Mouse (Mus musculus): ENCODE measurements around the gene Csnk1e. TPM values are rescaled to one million over a fixed set of nuclear protein-coding genes. Genes with fewer than 3 reads are reported as not detected.

Gene Csnk1e
- polyA plus RNA-seq, 1 experiment from 2014 or later = 216 TPM

- WGBS = 94% methylated on average over 10 of the region's 10 CpGs
- Histone ChIP-seq H3K4me1 (no peaks in the 10 kb centered on the region), H3K27me3 (replicated peaks) (no peaks in the 10 kb centered on the region), H3K9me3 (replicated peaks) (no peaks in the 10 kb centered on the region), H3K36me3 (peaks cover 47% of the 10 kb centered on the region), H3K4me2 (no peak overlapping the region), H3K9ac (replicated peaks) (no peak overlapping the region), H3K4me3 (replicated peaks) (no peak overlapping the region), H3K27ac (replicated peaks) (no peak overlapping the region)
- no peak for ATAC-seq (ENCODE audit: low FRiP score)
Measured at GRCm38 (mm10) chr15:79416460-79417085, 38.8 kb downstream of the Csnk1e start.

GRCm38 (mm10) chr15:79414513-79414912 lies 40.9 kb downstream of the Csnk1e start:
- WGBS = 73% methylated on average over 4 of the region's 4 CpGs

GRCm38 (mm10) chr15:79413802-79414201 lies 41.6 kb downstream of the Csnk1e start:
- no peaks in the 10 kb centered on the region for H3K27me3 ChIP-seq (replicated peaks)
- H3K27ac ChIP-seq (replicated peaks) = no peak overlapping the region
- no peak overlapping the region for H3K9ac ChIP-seq (replicated peaks)
- 79% methylated on average over 8 of the region's 8 CpGs for WGBS
- no peaks in the 10 kb centered on the region for H3K4me1 ChIP-seq
- ATAC-seq (ENCODE audit: low FRiP score) = no peak
- H3K36me3 ChIP-seq = peaks cover 22% of the 10 kb centered on the region
- H3K4me2 ChIP-seq = no peak overlapping the region
- no peaks in the 10 kb centered on the region for H3K9me3 ChIP-seq (replicated peaks)
- H3K4me3 ChIP-seq (replicated peaks) = no peak overlapping the region

More at GRCm38 (mm10) chr15:79414513-79414912, 40.9 kb downstream of the Csnk1e start:
- H3K36me3 ChIP-seq = peaks cover 27% of the 10 kb centered on the region
- H3K9me3 ChIP-seq (replicated peaks) = no peaks in the 10 kb centered on the region
- ATAC-seq (ENCODE audit: low FRiP score) = no peak
- H3K4me2 ChIP-seq = no peak overlapping the region
- H3K9ac ChIP-seq (replicated peaks) = no peak overlapping the region
- no peak overlapping the region for H3K27ac ChIP-seq (replicated peaks)
- no peak overlapping the region for H3K4me3 ChIP-seq (replicated peaks)
- H3K27me3 ChIP-seq (replicated peaks) = no peaks in the 10 kb centered on the region
- no peaks in the 10 kb centered on the region for H3K4me1 ChIP-seq

GRCm38 (mm10) chr15:79413201-79413600 lies 42.2 kb downstream of the Csnk1e start:
- no peak for ATAC-seq (ENCODE audit: low FRiP score)
- Histone ChIP-seq H3K4me1 (no peaks in the 10 kb centered on the region), H3K27ac (replicated peaks) (no peak overlapping the region), H3K4me2 (no peak overlapping the region), H3K9ac (replicated peaks) (no peak overlapping the region), H3K36me3 (peaks cover 16% of the 10 kb centered on the region; the same call in 1 of the 2 replicates), H3K4me3 (replicated peaks) (no peak overlapping the region), H3K27me3 (replicated peaks) (no peaks in the 10 kb centered on the region), H3K9me3 (replicated peaks) (no peaks in the 10 kb centered on the region)
- WGBS = 94% methylated on average over 3 of the region's 3 CpGs

GRCm38 (mm10) chr15:79411363-79412065 lies 43.9 kb downstream of the Csnk1e start:
- Histone ChIP-seq H3K27me3 (replicated peaks) (no peaks in the 10 kb centered on the region), H3K27ac (replicated peaks) (no peak overlapping the region), H3K36me3 (0 out of 2 replicates have a peak, but pooled peaks cover 3% of the 10 kb centered on the region), H3K9me3 (replicated peaks) (no peaks in the 10 kb centered on the region), H3K4me1 (no peaks in the 10 kb centered on the region), H3K4me2 (no peak overlapping the region), H3K4me3 (replicated peaks) (no peak overlapping the region), H3K9ac (replicated peaks) (no peak overlapping the region)
- 68% methylated on average over 10 of the region's 10 CpGs for WGBS
- ATAC-seq (ENCODE audit: low FRiP score) = no peak

GRCm38 (mm10) chr15:79409077-79409573 lies 46.2 kb downstream of the Csnk1e start:
- H3K9me3 ChIP-seq (replicated peaks) = no peaks in the 10 kb centered on the region
- H3K27me3 ChIP-seq (replicated peaks) = 0 out of 2 replicates have a peak, but pooled peaks cover 5% of the 10 kb centered on the region
- no peak overlapping the region for H3K27ac ChIP-seq (replicated peaks)
- WGBS = 92% methylated on average over 4 of the region's 4 CpGs
- ATAC-seq (ENCODE audit: low FRiP score) = no peak
- H3K4me2 ChIP-seq = no peak overlapping the region
- H3K9ac ChIP-seq (replicated peaks) = no peak overlapping the region
- no peaks in the 10 kb centered on the region for H3K36me3 ChIP-seq
- H3K4me1 ChIP-seq = peaks cover 3% of the 10 kb centered on the region
- H3K4me3 ChIP-seq (replicated peaks) = no peak overlapping the region

- 0 out of 2 replicates have a peak, but pooled peaks cover 5% of the 10 kb centered on the region for H3K27me3 ChIP-seq (replicated peaks)
- peaks cover 20% of the 10 kb centered on the region for H3K4me1 ChIP-seq
- H3K4me2 ChIP-seq = no peak overlapping the region
- no peak overlapping the region for H3K4me3 ChIP-seq (replicated peaks)
- no peaks in the 10 kb centered on the region for H3K36me3 ChIP-seq
- no peak overlapping the region for H3K9ac ChIP-seq (replicated peaks)
- WGBS = 85% methylated on average over 4 of the region's 4 CpGs
- H3K9me3 ChIP-seq (replicated peaks) = no peaks in the 10 kb centered on the region
- no peak for ATAC-seq (ENCODE audit: low FRiP score)
- H3K27ac ChIP-seq (replicated peaks) = no peak overlapping the region
Measured at GRCm38 (mm10) chr15:79406564-79406963, 48.8 kb downstream of the Csnk1e start.

- no peak overlapping the region for H3K27ac ChIP-seq (replicated peaks)
- H3K27me3 ChIP-seq (replicated peaks) = 0 out of 2 replicates have a peak, but pooled peaks cover 5% of the 10 kb centered on the region
- H3K4me1 ChIP-seq = peaks cover 43% of the 10 kb centered on the region
- H3K9ac ChIP-seq (replicated peaks) = no peak overlapping the region
- ATAC-seq (ENCODE audit: low FRiP score) = no peak
- H3K4me3 ChIP-seq (replicated peaks) = no peak overlapping the region; the same call in 1 of the 2 replicates
- WGBS = 74% methylated on average over 1 of the region's 1 CpGs
- H3K9me3 ChIP-seq (replicated peaks) = no peaks in the 10 kb centered on the region
- H3K36me3 ChIP-seq = no peaks in the 10 kb centered on the region
- H3K4me2 ChIP-seq = peak overlapping the region; percentile 90
Measured at GRCm38 (mm10) chr15:79404277-79404676, 51.1 kb downstream of the Csnk1e start.

- peak overlapping the region; percentile 84 for H3K27ac ChIP-seq (replicated peaks)
- no peak for ATAC-seq (ENCODE audit: low FRiP score)
- no peaks in the 10 kb centered on the region for H3K9me3 ChIP-seq (replicated peaks)
- H3K9ac ChIP-seq (replicated peaks) = peak overlapping the region; percentile 94
- WGBS = 16% methylated on average over 9 of the region's 9 CpGs
- H3K4me1 ChIP-seq = peaks cover 44% of the 10 kb centered on the region
- peak overlapping the region; percentile 90 for H3K4me2 ChIP-seq
- 0 out of 2 replicates have a peak, but pooled peaks cover 5% of the 10 kb centered on the region for H3K27me3 ChIP-seq (replicated peaks)
- no peaks in the 10 kb centered on the region for H3K36me3 ChIP-seq
- peak overlapping the region; percentile 99 for H3K4me3 ChIP-seq (replicated peaks)
Measured at GRCm38 (mm10) chr15:79403763-79404210, 51.6 kb downstream of the Csnk1e start.

GRCm38 (mm10) chr15:79402836-79403762 lies 52.3 kb downstream of the Csnk1e start, which contains the start of gene Tmem184b:
Tmem184b (minus strand) TSS chr15:79403569.
- Histone ChIP-seq H3K27me3 (replicated peaks) (0 out of 2 replicates have a peak, but pooled peaks cover 5% of the 10 kb centered on the region), H3K4me3 (replicated peaks) (peak within 1 kb of the TSS; percentile 99), H3K9me3 (replicated peaks) (no peaks in the 10 kb centered on the region), H3K4me1 (peaks cover 51% of the 10 kb centered on the region), H3K27ac (replicated peaks) (peak within 1 kb of the TSS; percentile 84), H3K36me3 (no peaks in the 10 kb centered on the region), H3K4me2 (peak within 1 kb of the TSS; percentile 90), H3K9ac (replicated peaks) (peak within 1 kb of the TSS; percentile 94)
- WGBS = under 1% methylated on average over 83 of the region's 90 CpGs
- peak; percentile 93 for ATAC-seq (ENCODE audit: low FRiP score)

GRCm38 (mm10) chr15:79402176-79402575 lies 53.2 kb downstream of the Csnk1e start:
- H3K4me3 ChIP-seq (replicated peaks) = peak overlapping the region; percentile 99
- 20% methylated on average over 5 of the region's 5 CpGs for WGBS
- ATAC-seq (ENCODE audit: low FRiP score) = no peak

More at GRCm38 (mm10) chr15:79402176-79402575, 53.2 kb downstream of the Csnk1e start:
- H3K4me1 ChIP-seq = peaks cover 51% of the 10 kb centered on the region
- 0 out of 2 replicates have a peak, but pooled peaks cover 5% of the 10 kb centered on the region for H3K27me3 ChIP-seq (replicated peaks)
- peak overlapping the region; percentile 94 for H3K9ac ChIP-seq (replicated peaks)
- H3K36me3 ChIP-seq = 0 out of 2 replicates have a peak, but pooled peaks cover 2% of the 10 kb centered on the region
- H3K27ac ChIP-seq (replicated peaks) = peak overlapping the region; percentile 84; the same call in 1 of the 2 replicates
- H3K9me3 ChIP-seq (replicated peaks) = no peaks in the 10 kb centered on the region
- peak overlapping the region; percentile 90 for H3K4me2 ChIP-seq

Data from neural tube, embryonic 15.5 days (tissue).